Mouse (Mus musculus) heart, adult 18-20 months (tissue): ENCODE data around the gene 4930568D16Rik. TPM values are rescaled to one million over a fixed set of nuclear protein-coding genes. Genes with fewer than 3 reads are reported as not detected.

Source experiments
- DNase-seq, 2 experiments: peaks; one replicate each; pipeline ENCODE4 v3.0.0; 2021 to 2022; ENCODE audit warnings: mixed read lengths in 1 of 2
- total RNA-seq, 2 experiments: library from RNA; stranded (reverse); gene quantifications; 2 replicates each; pipeline ENCODE4 v1.2.3; 2021

Gene 4930568D16Rik
- total RNA-seq, 2 experiments from 2014 or later, result not detected

GRCm38 (mm10) chr2:35342605-35343004 is 24.9 kb downstream of the 4930568D16Rik start:
- DNase-seq, result no peak

- peak; percentile 76 to 78 for DNase-seq
These were observed 28.8 kb downstream of the 4930568D16Rik start for GRCm38 (mm10) chr2:35338707-35339106.

GRCm38 (mm10) chr2:35338036-35338435 is 29.5 kb downstream of the 4930568D16Rik start:
- DNase-seq, result no peak

GRCm38 (mm10) chr2:35337419-35337818 is 30.1 kb downstream of the 4930568D16Rik start:
- peak; percentile 61 to 63 for DNase-seq

- peak; percentile 100 for DNase-seq
These were observed 30.9 kb downstream of the 4930568D16Rik start, which contains the start of gene Stom for GRCm38 (mm10) chr2:35336388-35337280. Gene Stom (minus strand): TSS chr2:35336976.

- DNase-seq, result no peak
These were observed 31.9 kb downstream of the 4930568D16Rik start for GRCm38 (mm10) chr2:35335620-35336019.

GRCm38 (mm10) chr2:35333670-35334069 is 33.9 kb downstream of the 4930568D16Rik start:
- DNase-seq, result no peak

- DNase-seq, result no peak
These were observed 36.3 kb downstream of the 4930568D16Rik start for GRCm38 (mm10) chr2:35331205-35331604.

GRCm38 (mm10) chr2:35329061-35329460 is 38.5 kb downstream of the 4930568D16Rik start:
- no peak for DNase-seq

GRCm38 (mm10) chr2:35328064-35328792 is 39.3 kb downstream of the 4930568D16Rik start:
- no peak for DNase-seq

GRCm38 (mm10) chr2:35327583-35327982 is 39.9 kb downstream of the 4930568D16Rik start:
- no peak for DNase-seq

- DNase-seq, result no peak
These were observed 40.6 kb downstream of the 4930568D16Rik start for GRCm38 (mm10) chr2:35326931-35327330.

- no peak for DNase-seq
These were observed 41.6 kb downstream of the 4930568D16Rik start for GRCm38 (mm10) chr2:35325930-35326329.

- DNase-seq, result peak; percentile 82 to 85
These were observed 44.9 kb downstream of the 4930568D16Rik start for GRCm38 (mm10) chr2:35322404-35323164.

- no peak for DNase-seq
These were observed 47.1 kb downstream of the 4930568D16Rik start for GRCm38 (mm10) chr2:35320399-35320798.

- no peak for DNase-seq
These were observed 49.1 kb downstream of the 4930568D16Rik start for GRCm38 (mm10) chr2:35318405-35318804.

- no peak for DNase-seq
These were observed 49.9 kb downstream of the 4930568D16Rik start for GRCm38 (mm10) chr2:35317604-35318003.

- DNase-seq, result no peak
These were observed 53.2 kb downstream of the 4930568D16Rik start for GRCm38 (mm10) chr2:35314300-35314699.

- peak in 1 of 2 experiments; percentile 12 for DNase-seq
These were observed 57.5 kb downstream of the 4930568D16Rik start for GRCm38 (mm10) chr2:35309906-35310493.

- peak in 1 of 2 experiments; percentile 9 for DNase-seq
These were observed 59.4 kb downstream of the 4930568D16Rik start for GRCm38 (mm10) chr2:35308166-35308565.
